ENCODE assay signal across 11 mouse cellular contexts in genomic region chr9:66915401-66915800, GRCm38 (mm10). TPM values are rescaled to one million over a fixed set of nuclear protein-coding genes. Genes with fewer than 3 reads are reported as not detected.
A peak's percentile ranks its signal among the peaks of the same experiment; 100 is the strongest.
DNase-seq lines count a peak whose midpoint lies in the region; ATAC-seq and TF ChIP-seq lines count a peak whose summit lies in the region.
"Had no signal": no experiment of that assay in that cellular context is flagged by ENCODE, and none has a peak within 500 bp of the region (broad histone marks: within the 10 kb centered on the region; RNA-seq: fewer than 3 reads in every experiment).

No protein-coding gene starts in this region.

- in situ Hi-C loops in CH12.LX (cut with MboI; ENCODE audit: low pct_ligation_motif_present, low pct_unique_long_range_greater_than_20kb, low sequenced_read_pairs), result no loop called here

- H3K4me3 ChIP-seq in heart, embryonic 10.5 days, result no peak overlapping the region
- H3K4me3 ChIP-seq in CH12.LX (replicated peaks in 1 of 3; ENCODE audit: low read depth in 2 of 3, low read length in 2 of 3, poor library complexity in 1 of 3), result no peak overlapping the region
- peak overlapping the region; percentile 96 for H3K4me3 ChIP-seq in liver, embryonic 12.5 days

- 83% methylated on average over 5 of the region's 5 CpGs for WGBS in heart, embryonic 10.5 days
- WGBS in liver, embryonic 12.5 days (ENCODE audit: insufficient replicate concordance), result 39% methylated on average over 5 of the region's 5 CpGs

- no peaks in the 10 kb centered on the region for H3K9me3 ChIP-seq in heart, embryonic 10.5 days
- no peaks in the 10 kb centered on the region for H3K9me3 ChIP-seq in CH12.LX (replicated peaks; ENCODE audit: low read length)
- H3K9me3 ChIP-seq in liver, embryonic 12.5 days (replicated peaks), result no peaks in the 10 kb centered on the region

- H3K79me2 ChIP-seq in CH12.LX (replicated peaks; ENCODE audit: control insufficient read depth, extremely low read depth, insufficient read depth, poor library complexity, severe bottlenecking), result peaks cover 59% of the 10 kb centered on the region

- peak overlapping the region; percentile 42 for H3K27ac ChIP-seq in heart, embryonic 10.5 days
- H3K27ac ChIP-seq in CH12.LX (ENCODE audit: insufficient read depth, low read depth), result no peak overlapping the region
- peak overlapping the region; percentile 95 for H3K27ac ChIP-seq in liver, embryonic 12.5 days

- H3K9ac ChIP-seq in CH12.LX (ENCODE audit: insufficient read depth, low read depth), result no peak overlapping the region
- H3K9ac ChIP-seq in liver, embryonic 12.5 days, result peak overlapping the region; percentile 99

- no peaks in the 10 kb centered on the region for H3K27me3 ChIP-seq in heart, embryonic 10.5 days (ENCODE audit: insufficient read depth, poor library complexity, severe bottlenecking)
- H3K27me3 ChIP-seq in CH12.LX (replicated peaks), result no peaks in the 10 kb centered on the region
- no peaks in the 10 kb centered on the region for H3K27me3 ChIP-seq in liver, embryonic 12.5 days (replicated peaks)

- TF ChIP-seq RAD21 in CH12.LX (IDR thresholded peaks at IDR 0.05; ENCODE audit: low read depth, low read length), result no peak

- no peak for DNase-seq in heart, embryonic 10.5 days (ENCODE audit: low spot score)
- no peak for DNase-seq in heart, postnatal 4 days
- DNase-seq in CH12.LX (ENCODE audit: extremely low read depth), result no peak
- no peak for DNase-seq in yolk sac, embryonic 10.5 days (ENCODE audit: low spot score)
- no peak for DNase-seq in layer of hippocampus, adult 11-12 months (ENCODE audit: low spot score)
- DNase-seq in right cerebral cortex, adult 18-20 months, result no peak
- DNase-seq: adrenal gland, adult 8-10 months; right cerebral cortex, postnatal 4 days had no signal

- no peak for TF ChIP-seq POLR2A in CH12.LX (IDR thresholded peaks at IDR 0.05; ENCODE audit: low read depth, low read length)

- H3K4me1 ChIP-seq in heart, embryonic 10.5 days, result peaks cover 34% of the 10 kb centered on the region
- H3K4me1 ChIP-seq in CH12.LX (ENCODE audit: control insufficient read depth in 1 of 2, insufficient read depth in 2 of 2), result peaks cover 17 to 65% of the 10 kb centered on the region in 2 experiments
- H3K4me1 ChIP-seq in liver, embryonic 12.5 days, result peaks cover 85% of the 10 kb centered on the region

- ATAC-seq in liver, embryonic 12.5 days, result no peak
- peak; percentile 22; the same call in 1 of the 2 replicates for ATAC-seq in neutrophil, adult 5-6 weeks (ENCODE audit: extremely low read depth, insufficient number of reproducible peaks, low FRiP score, poor library complexity, severe bottlenecking)
- ATAC-seq: forebrain, embryonic 14.5 days had no signal

- no peak for TF ChIP-seq EP300 in CH12.LX (IDR thresholded peaks at IDR 0.05; ENCODE audit: low read length)

- dilution Hi-C loops in CH12.LX (cut with MboI; ENCODE audit: extremely low pct_ligation_motif_present, extremely low pct_unique_long_range_greater_than_20kb, low sequenced_read_pairs), result no loop called here

- peak overlapping the region; percentile 82 for H3K4me2 ChIP-seq in CH12.LX (ENCODE audit: insufficient read depth, low read depth, poor library complexity, severe bottlenecking)
- peak overlapping the region; percentile 96 for H3K4me2 ChIP-seq in liver, embryonic 12.5 days

- H3K36me3 ChIP-seq in heart, embryonic 10.5 days, result peaks cover 4% of the 10 kb centered on the region; the same call in 1 of the 2 replicates
- H3K36me3 ChIP-seq in CH12.LX (replicated peaks in 1 of 2; ENCODE audit: control insufficient read depth in 1 of 2, insufficient read depth in 1 of 2, low read length in 1 of 2), result peaks cover 4 to 39% of the 10 kb centered on the region in 2 experiments
- peaks cover 34% of the 10 kb centered on the region for H3K36me3 ChIP-seq in liver, embryonic 12.5 days

- no peak for TF ChIP-seq CTCF in CH12.LX (conservative IDR thresholded peaks at IDR 0.05 in 1 of 2, IDR thresholded peaks at IDR 0.05 in 1 of 2; ENCODE audit: low read depth in 2 of 2, low read length in 2 of 2)

TF ChIP-seq in CH12.LX, 34 proteins besides CTCF, POLR2A, EP300 and RAD21:
- no peak for TF ChIP-seq ZC3H11A (IDR thresholded peaks at IDR 0.05; ENCODE audit: low read depth, low read length)
- TF ChIP-seq MXI1 (IDR thresholded peaks at IDR 0.05; ENCODE audit: low read depth, low read length), result no peak
- TF ChIP-seq NELFE (IDR thresholded peaks at IDR 0.05; ENCODE audit: low read depth, low read length), result 0 out of 2 replicates have a peak, but pooled peaks have one; percentile 24
- no peak for TF ChIP-seq TCF12 (IDR thresholded peaks at IDR 0.05; ENCODE audit: low read depth, low read length)
- no peak for TF ChIP-seq ZKSCAN1 (IDR thresholded peaks at IDR 0.05; ENCODE audit: borderline replicate concordance, low read depth, low read length)
- no peak for TF ChIP-seq POLR2AphosphoS2 (IDR thresholded peaks at IDR 0.05; ENCODE audit: low read depth, low read length)
- no peak for TF ChIP-seq SMC3 (IDR thresholded peaks at IDR 0.05; ENCODE audit: low read depth, low read length)
- TF ChIP-seq IRF4 (IDR thresholded peaks at IDR 0.05; ENCODE audit: low read depth, low read length), result peak; percentile 58
- 0 out of 2 replicates have a peak, but pooled peaks have one; percentile 6 for TF ChIP-seq JUND (conservative IDR thresholded peaks at IDR 0.05; ENCODE audit: low read depth, low read length)
- TF ChIP-seq JUN (IDR thresholded peaks at IDR 0.05; ENCODE audit: insufficient read depth, low read depth, low read length), result no peak
- TF ChIP-seq GABPA (IDR thresholded peaks at IDR 0.05; ENCODE audit: insufficient replicate concordance, low read depth, low read length), result no peak
- no peak for TF ChIP-seq E2F4 (IDR thresholded peaks at IDR 0.05; ENCODE audit: insufficient replicate concordance, low read depth, low read length)
- 0 out of 2 replicates have a peak, but pooled peaks have one; percentile 31 for TF ChIP-seq CHD2 (IDR thresholded peaks at IDR 0.05; ENCODE audit: low read length)
- TF ChIP-seq NRF1 (IDR thresholded peaks at IDR 0.05; ENCODE audit: low read depth, low read length), result no peak
- no peak for TF ChIP-seq ETS1 (conservative IDR thresholded peaks at IDR 0.05; ENCODE audit: low read depth, low read length)
- peak; percentile 29; the same call in 1 of the 2 replicates for TF ChIP-seq ELF1 (IDR thresholded peaks at IDR 0.05; ENCODE audit: low read depth, low read length)
- no peak for TF ChIP-seq UBTF (IDR thresholded peaks at IDR 0.05; ENCODE audit: low read depth, low read length)
- TF ChIP-seq RCOR1 (conservative IDR thresholded peaks at IDR 0.05; ENCODE audit: low read depth, low read length), result no peak
- 0 out of 2 replicates have a peak, but pooled peaks have one; percentile 6 for TF ChIP-seq BHLHE40 (IDR thresholded peaks at IDR 0.05; ENCODE audit: low read depth, low read length)
- TF ChIP-seq ZMIZ1 (IDR thresholded peaks at IDR 0.05; ENCODE audit: low read depth, low read length), result no peak
- TF ChIP-seq MAX (IDR thresholded peaks at IDR 0.05; ENCODE audit: low read length), result no peak
- no peak for TF ChIP-seq PAX5 (IDR thresholded peaks at IDR 0.05; ENCODE audit: low read length)

RNA-seq across cellular contexts. Expression of gene Rab8b, which starts 4.1 kb away (rescaled TPM):
- 21.1 and 21.3 TPM in 2 replicates for polyA plus RNA-seq in heart, embryonic 10.5 days (2016; fragmentation: Nextera tagmentation; extraction: Ambion mirVana)
- 10 to 100 TPM; 17.8 to 18.5 TPM for total RNA-seq in heart, postnatal 4 days (2021)
- total RNA-seq in CH12.LX (2012; rRNA removed) (12.2 and 14.0 TPM in 2 replicates), CH12.LX (2014; rRNA removed) (28.0 and 31.1 TPM in 2 replicates)
- 23.6 and 26.1 TPM in 2 replicates for polyA plus RNA-seq in CH12.LX (2012; ENCODE audit: insufficient read length, low read depth)
- 39.4 and 42.2 TPM in 2 replicates for polyA plus RNA-seq in liver, embryonic 12.5 days (2016; fragmentation: Nextera tagmentation; extraction: Ambion mirVana)
- total RNA-seq in neutrophil, adult 5-6 weeks (2017), result 113 and 120 TPM in 2 replicates

RNA-seq across cellular contexts. Expression of gene Rps27l, which starts 30.5 kb away (rescaled TPM):
- 626 and 705 TPM in 2 replicates for polyA plus RNA-seq in heart, embryonic 10.5 days (2016; fragmentation: Nextera tagmentation; extraction: Ambion mirVana)
- 100 to 1,000 TPM; 253 to 256 TPM for total RNA-seq in heart, postnatal 4 days (2021)
- 593 and 709 TPM in 2 replicates for total RNA-seq in CH12.LX (2012; rRNA removed)
- total RNA-seq in CH12.LX (2014; rRNA removed), result 1,628 and 1,755 TPM in 2 replicates
- 694 and 715 TPM in 2 replicates for polyA plus RNA-seq in CH12.LX (2012; ENCODE audit: insufficient read length, low read depth)
- polyA plus RNA-seq in liver, embryonic 12.5 days (2016; fragmentation: Nextera tagmentation; extraction: Ambion mirVana), result 702 and 744 TPM in 2 replicates
- 17.5 and 24.7 TPM in 2 replicates for total RNA-seq in neutrophil, adult 5-6 weeks (2017)

RNA-seq across cellular contexts. Expression of gene Lactb, which starts 59.9 kb away (rescaled TPM):
- polyA plus RNA-seq in heart, embryonic 10.5 days (2016; fragmentation: Nextera tagmentation; extraction: Ambion mirVana), result 10.1 and 11.4 TPM in 2 replicates
- 10 to 100 TPM; 20.9 to 21.6 TPM for total RNA-seq in heart, postnatal 4 days (2021)
- total RNA-seq in CH12.LX (2012; rRNA removed), result 14.6 and 14.7 TPM in 2 replicates
- total RNA-seq in CH12.LX (2014; rRNA removed), result 23.7 and 24.5 TPM in 2 replicates
- 29.4 and 31.6 TPM in 2 replicates for polyA plus RNA-seq in CH12.LX (2012; ENCODE audit: insufficient read length, low read depth)
- polyA plus RNA-seq in liver, embryonic 12.5 days (2016; fragmentation: Nextera tagmentation; extraction: Ambion mirVana), result 8.9 and 9.4 TPM in 2 replicates
- total RNA-seq in neutrophil, adult 5-6 weeks (2017), result 27.9 and 29.6 TPM in 2 replicates
